Mouse (Mus musculus) forebrain, embryonic 13.5 days (tissue): ENCODE data around the gene Tpte. TPM values are rescaled to one million over a fixed set of nuclear protein-coding genes. Genes with fewer than 3 reads are reported as not detected.
A peak's percentile ranks its signal among the peaks of the same experiment; 100 is the strongest.

ENCODE experiments used
- ATAC-seq: fragments of 200-750 bp; cut with Nextera tagmentation; 2 replicates; pipeline ENCODE4 v1.8.0; 2017
- H3K27ac ChIP-seq: fragments of 300-500 bp; sonication (generic); 2 replicates; pipeline ENCODE4 v1.5.1; 2015; ENCODE audit warnings: inconsistent platforms, mild to moderate bottlenecking, moderate library complexity
- H3K27me3 ChIP-seq: fragments of 300-500 bp; sonication (generic); 2 replicates; pipeline ENCODE4 v1.6.1; 2015; ENCODE audit warnings: mild to moderate bottlenecking, inconsistent platforms
- H3K36me3 ChIP-seq: fragments of 300-500 bp; sonication (generic); 2 replicates; pipeline ENCODE4 v1.6.1; 2015; ENCODE audit warnings: mild to moderate bottlenecking, inconsistent platforms; ENCODE audit not compliant: poor library complexity, severe bottlenecking
- H3K4me1 ChIP-seq: fragments of 300-500 bp; sonication (generic); 2 replicates; pipeline ENCODE4 v1.6.1; 2015; ENCODE audit warnings: inconsistent platforms
- H3K4me2 ChIP-seq: fragments of 300-500 bp; sonication (generic); 2 replicates; pipeline ENCODE4 v1.6.1; 2015; ENCODE audit warnings: inconsistent platforms, mild to moderate bottlenecking, moderate library complexity
- H3K4me3 ChIP-seq: fragments of 300-500 bp; sonication (generic); 2 replicates; pipeline ENCODE4 v1.5.1; 2015; ENCODE audit warnings: mild to moderate bottlenecking, inconsistent platforms
- H3K9ac ChIP-seq: fragments of 300-500 bp; sonication (generic); 2 replicates; pipeline ENCODE4 v1.6.1; 2015; ENCODE audit warnings: mild to moderate bottlenecking, inconsistent platforms
- H3K9me3 ChIP-seq: fragments of 300-500 bp; sonication (generic); replicated peaks from 2 replicates; pipeline ENCODE4 v1.6.1; 2016; ENCODE audit warnings: inconsistent platforms
- WGBS: fragments of 180-500 bp; shearing (Covaris S2); methylation state at CpG from one replicate; pipeline ENCODE4 v1.1.7; 2015; 5-methylcytosine and 5-hydroxymethylcytosine counted together
- polyA plus RNA-seq: library from polyadenylated mRNA; unstranded; fragments of >200 nt; fragmentation: Nextera tagmentation; extraction: Ambion mirVana; gene quantifications from 2 replicates; pipeline ENCODE4 v1.2.1, GENCODE M21; 2015

Tpte gene
- polyA plus RNA-seq, 1 experiment from 2014 or later, result not detected

DNA sequence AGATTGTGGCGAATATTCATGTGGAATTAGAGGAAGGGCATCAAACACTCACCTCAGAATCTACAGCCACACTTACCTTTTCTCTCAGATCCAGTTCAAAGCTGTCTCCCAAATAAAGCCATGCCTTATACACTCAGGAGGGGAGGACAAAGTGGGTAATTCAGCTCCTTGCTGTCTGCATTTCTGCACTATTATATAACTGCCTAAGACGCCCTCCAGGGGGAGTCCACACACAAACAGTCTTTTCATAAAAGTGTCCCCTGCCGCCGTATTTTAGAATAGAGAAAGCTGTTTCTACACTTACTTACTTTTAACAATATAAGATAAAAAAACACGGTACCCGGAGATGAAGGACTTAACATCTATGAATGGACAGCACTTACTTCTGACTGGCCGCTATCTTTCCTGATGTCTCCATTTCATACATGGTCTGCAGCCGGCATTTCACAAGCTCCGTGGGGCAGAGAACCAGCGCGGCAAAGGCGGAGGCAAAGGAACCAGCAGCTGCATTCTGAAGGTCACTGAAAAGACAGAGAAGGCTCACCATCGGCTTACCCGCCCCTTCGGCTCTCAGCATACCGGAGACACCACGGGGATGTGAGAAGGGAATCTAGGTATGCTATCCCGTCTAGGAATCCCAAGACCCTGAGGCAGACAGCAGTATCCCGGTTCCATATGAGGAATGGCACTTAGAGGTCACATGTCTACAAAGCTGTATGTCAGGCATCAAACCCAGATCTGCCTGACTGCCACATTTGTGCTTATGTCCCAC lies 99.8 kb downstream of the Tpte start:
- WGBS, result 82% methylated on average over 19 of the region's 19 CpGs
- H3K27me3 ChIP-seq, result no peaks in the 10 kb centered on the region
- H3K4me1 ChIP-seq, result no peaks in the 10 kb centered on the region
- no peak overlapping the region for H3K4me3 ChIP-seq
- H3K9me3 ChIP-seq, result no peaks in the 10 kb centered on the region
- no peak overlapping the region for H3K27ac ChIP-seq
- H3K9ac ChIP-seq, result no peak overlapping the region
- ATAC-seq, result no peak
- H3K4me2 ChIP-seq, result no peak overlapping the region
- H3K36me3 ChIP-seq, result peaks cover 29% of the 10 kb centered on the region

- Histone ChIP-seq H3K36me3 (peaks cover 49% of the 10 kb centered on the region), H3K9me3 (no peaks in the 10 kb centered on the region), H3K9ac (no peak overlapping the region), H3K4me2 (no peak overlapping the region), H3K27me3 (no peaks in the 10 kb centered on the region), H3K4me3 (no peak overlapping the region), H3K27ac (no peak overlapping the region), H3K4me1 (no peaks in the 10 kb centered on the region)
- no peak for ATAC-seq
- WGBS, result 93% methylated on average over 6 of the region's 6 CpGs
Observed at GRCm38 (mm10) chr8:22385158-22385557, 101.9 kb downstream of the Tpte start.

DNA sequence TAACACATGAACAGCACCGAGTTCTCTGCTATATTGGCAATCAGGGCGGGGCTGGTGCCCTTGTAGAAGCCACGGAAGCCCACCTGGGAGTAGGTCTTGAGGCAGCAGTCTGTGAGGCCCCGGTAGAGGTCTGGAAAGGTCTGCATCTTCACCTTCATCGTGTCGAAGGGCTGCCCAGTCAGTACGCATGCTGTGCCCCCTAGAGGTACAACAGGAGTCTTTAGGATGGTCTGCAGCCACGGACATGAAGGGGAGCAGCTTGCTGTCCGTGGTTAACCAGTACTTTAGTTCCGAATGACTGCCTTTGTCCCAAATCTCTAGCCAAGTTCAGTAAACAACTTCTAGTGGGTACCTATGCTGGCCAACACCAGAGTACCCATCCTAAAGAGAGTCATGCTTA lies 106.6 kb downstream of the Tpte start:
- Histone ChIP-seq H3K4me2 (no peak overlapping the region), H3K27ac (no peak overlapping the region), H3K36me3 (peaks cover 33% of the 10 kb centered on the region), H3K9ac (no peak overlapping the region), H3K4me3 (no peak overlapping the region), H3K9me3 (no peaks in the 10 kb centered on the region), H3K4me1 (no peaks in the 10 kb centered on the region), H3K27me3 (no peaks in the 10 kb centered on the region)
- no peak for ATAC-seq
- whole genome bisulfite sequencing, result 86% methylated on average over 10 of the region's 10 CpGs

GRCm38 (mm10) chr8:22390766-22391463 lies 107.7 kb downstream of the Tpte start:
- H3K9me3 ChIP-seq, result no peaks in the 10 kb centered on the region
- peaks cover 33% of the 10 kb centered on the region for H3K36me3 ChIP-seq
- no peaks in the 10 kb centered on the region for H3K4me1 ChIP-seq
- no peak overlapping the region for H3K27ac ChIP-seq
- ATAC-seq, result no peak
- 92% methylated on average over 8 of the region's 8 CpGs for WGBS
- no peak overlapping the region for H3K4me3 ChIP-seq
- H3K4me2 ChIP-seq, result no peak overlapping the region
- H3K9ac ChIP-seq, result no peak overlapping the region
- H3K27me3 ChIP-seq, result no peaks in the 10 kb centered on the region

DNA sequence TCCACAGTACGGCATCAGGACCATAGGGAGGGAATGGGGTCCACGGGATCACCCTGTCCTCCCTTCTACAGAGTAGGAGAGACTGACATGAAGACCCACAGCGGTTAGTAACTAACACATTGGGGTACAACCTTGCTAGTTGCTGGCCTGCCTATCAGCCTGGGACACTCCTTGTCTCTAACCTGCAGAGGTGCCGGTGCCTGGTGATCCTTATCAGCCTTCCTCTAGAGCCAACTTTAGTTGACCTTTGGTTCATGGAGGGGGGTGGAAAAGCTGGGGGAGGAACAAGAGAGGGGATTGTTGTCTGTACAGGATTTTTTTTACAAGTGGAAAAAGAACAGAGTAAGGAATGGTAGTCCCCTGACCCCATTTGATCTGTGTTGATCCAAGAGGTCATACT lies 111.2 kb downstream of the Tpte start:
- WGBS, result 95% methylated on average over 4 of the region's 4 CpGs
- Histone ChIP-seq H3K4me3 (no peak overlapping the region), H3K27me3 (no peaks in the 10 kb centered on the region), H3K4me1 (peaks cover 11% of the 10 kb centered on the region; the same call in 1 of the 2 replicates), H3K36me3 (peaks cover 13% of the 10 kb centered on the region), H3K4me2 (no peak overlapping the region), H3K9ac (no peak overlapping the region), H3K27ac (no peak overlapping the region), H3K9me3 (no peaks in the 10 kb centered on the region)
- ATAC-seq, result no peak

DNA sequence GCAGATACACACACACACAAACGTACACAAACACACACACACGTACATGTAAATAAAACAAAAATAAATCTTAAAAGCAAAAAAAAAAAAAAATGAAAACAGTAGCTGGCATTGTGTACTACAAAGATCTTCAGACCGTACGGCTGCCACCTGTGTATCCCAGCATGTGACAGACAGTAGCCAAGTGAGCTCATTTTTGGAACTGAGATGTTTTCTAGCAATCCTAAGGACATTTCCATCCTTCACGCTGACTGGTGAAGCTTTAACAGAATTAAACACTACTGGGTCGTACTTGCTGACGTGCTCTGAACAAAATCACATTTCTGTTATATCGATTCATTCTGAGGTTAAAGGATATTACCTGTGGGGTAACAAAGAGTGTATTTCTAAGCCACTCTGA lies 112.0 kb downstream of the Tpte start:
- Histone ChIP-seq H3K9ac (no peak overlapping the region), H3K27me3 (no peaks in the 10 kb centered on the region), H3K27ac (no peak overlapping the region), H3K9me3 (no peaks in the 10 kb centered on the region), H3K4me1 (peaks cover 11% of the 10 kb centered on the region; the same call in 1 of the 2 replicates), H3K4me2 (no peak overlapping the region), H3K4me3 (no peak overlapping the region), H3K36me3 (peaks cover 8% of the 10 kb centered on the region; the same call in 1 of the 2 replicates)
- WGBS, result 93% methylated on average over 8 of the region's 8 CpGs
- ATAC-seq, result no peak

DNA sequence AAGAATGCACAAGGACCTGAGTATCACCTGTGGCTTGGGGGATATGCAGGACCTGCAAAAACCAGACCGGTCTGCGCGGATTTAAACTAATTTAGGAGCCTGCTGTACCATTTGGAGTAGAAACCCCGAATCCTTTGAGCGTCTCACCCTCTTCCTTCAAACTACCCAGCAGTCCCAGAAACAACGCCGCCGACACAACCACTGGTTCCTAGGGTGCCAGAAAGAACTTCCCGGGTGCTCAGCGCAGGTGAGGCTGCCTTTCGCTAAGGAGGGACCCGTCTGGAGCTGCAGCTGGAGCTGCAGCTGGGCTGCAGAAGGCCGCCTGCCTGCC lies 114.5 kb downstream of the Tpte start:
- Histone ChIP-seq H3K27me3 (no peaks in the 10 kb centered on the region), H3K27ac (peak overlapping the region; percentile 51), H3K36me3 (no peaks in the 10 kb centered on the region), H3K9me3 (no peaks in the 10 kb centered on the region), H3K9ac (peak overlapping the region; percentile 77), H3K4me1 (peaks cover 11% of the 10 kb centered on the region; the same call in 1 of the 2 replicates), H3K4me3 (peak overlapping the region; percentile 71), H3K4me2 (peak overlapping the region; percentile 78)
- WGBS, result 1% methylated on average over 13 of the region's 13 CpGs
- ATAC-seq, result no peak

DNA sequence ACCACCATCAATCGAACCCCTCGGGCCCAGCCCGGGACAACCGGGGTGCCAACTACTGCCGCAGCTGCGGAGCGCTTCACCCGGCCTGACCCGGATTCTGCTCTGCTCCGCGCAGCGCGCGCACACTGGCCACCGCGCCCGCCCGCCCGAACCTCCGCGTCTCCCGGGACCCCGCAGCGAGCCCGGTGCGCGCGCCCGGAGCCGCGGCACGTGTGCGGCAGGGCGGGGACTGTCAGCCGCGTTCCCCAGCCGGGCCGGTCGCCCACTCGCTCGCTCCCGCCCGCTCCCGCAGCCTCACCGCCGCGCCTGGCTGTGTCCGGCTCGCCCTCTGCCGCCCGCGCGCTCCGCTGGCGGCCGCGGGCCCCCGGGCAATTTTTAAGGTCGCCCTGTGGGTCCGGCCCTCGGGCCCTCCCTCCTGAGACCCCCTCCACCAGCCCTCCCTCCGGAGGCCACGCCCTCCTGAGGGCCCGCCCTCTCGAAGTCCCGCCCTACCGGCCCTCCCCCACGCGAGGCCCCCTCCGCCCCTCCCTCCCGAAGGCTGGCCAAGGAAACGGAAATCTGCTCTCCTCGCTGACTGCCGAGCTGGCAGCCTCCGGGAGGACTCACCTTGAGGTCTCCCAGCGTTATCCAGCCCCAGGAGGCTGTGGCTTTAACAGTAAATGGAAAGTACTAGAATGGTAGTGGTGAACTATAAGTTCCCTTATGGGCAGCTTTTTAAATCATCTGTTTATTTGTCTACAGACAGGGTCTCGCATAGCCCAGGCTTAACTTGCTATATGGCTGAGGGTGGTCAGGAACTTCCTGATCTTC lies 115.1 kb downstream of the Tpte start, which contains the start of gene Slc25a15:
Slc25a15 (minus strand) TSS at position 456 of the 810 bp plus-strand sequence.
- peaks cover 11% of the 10 kb centered on the region; the same call in 1 of the 2 replicates for H3K4me1 ChIP-seq
- no peaks in the 10 kb centered on the region for H3K27me3 ChIP-seq
- no peaks in the 10 kb centered on the region for H3K36me3 ChIP-seq
- H3K9me3 ChIP-seq, result no peaks in the 10 kb centered on the region
- peak within 1 kb of the TSS; percentile 77 for H3K9ac ChIP-seq
- peak; percentile 94 for ATAC-seq
- peak within 1 kb of the TSS; percentile 71 for H3K4me3 ChIP-seq
- H3K4me2 ChIP-seq, result peak within 1 kb of the TSS; percentile 78
- WGBS, result under 1% methylated on average over 42 of the region's 77 CpGs
- H3K27ac ChIP-seq, result peak within 1 kb of the TSS; percentile 51

- no peak overlapping the region for H3K27ac ChIP-seq
- no peaks in the 10 kb centered on the region for H3K36me3 ChIP-seq
- H3K9me3 ChIP-seq, result no peaks in the 10 kb centered on the region
- WGBS, result 91% methylated on average over 8 of the region's 8 CpGs
- peak overlapping the region; percentile 78 for H3K4me2 ChIP-seq
- peaks cover 11% of the 10 kb centered on the region; the same call in 1 of the 2 replicates for H3K4me1 ChIP-seq
- no peaks in the 10 kb centered on the region for H3K27me3 ChIP-seq
- no peak overlapping the region for H3K9ac ChIP-seq
- ATAC-seq, result no peak
- 0 out of 2 replicates have a peak overlapping the region, but pooled peaks have one; percentile 71 for H3K4me3 ChIP-seq
Observed at GRCm38 (mm10) chr8:22399285-22399880, 116.1 kb downstream of the Tpte start.

DNA sequence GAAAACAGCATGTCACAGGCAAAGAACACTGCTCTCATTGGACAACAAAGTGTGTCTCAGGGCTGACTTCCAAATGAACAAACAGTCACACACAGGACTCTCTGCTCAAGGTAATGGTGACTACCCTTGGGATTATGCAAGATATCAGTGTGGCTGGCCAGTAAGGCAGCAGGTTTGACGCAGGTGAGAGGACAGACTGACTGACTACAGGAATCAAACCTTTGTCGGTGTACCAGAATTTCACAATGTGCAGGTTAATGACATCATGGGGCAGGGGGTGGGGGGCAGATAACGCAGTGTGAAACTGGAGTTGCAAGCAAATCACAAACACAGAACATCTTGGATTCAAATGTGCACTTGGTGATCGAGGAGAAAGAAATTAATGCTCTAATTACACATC lies 117.4 kb downstream of the Tpte start:
- no peak overlapping the region for H3K4me2 ChIP-seq
- no peaks in the 10 kb centered on the region for H3K27me3 ChIP-seq
- H3K36me3 ChIP-seq, result no peaks in the 10 kb centered on the region
- WGBS, result 91% methylated on average over 4 of the region's 4 CpGs
- H3K9me3 ChIP-seq, result no peaks in the 10 kb centered on the region
- H3K4me3 ChIP-seq, result no peak overlapping the region
- H3K27ac ChIP-seq, result no peak overlapping the region
- no peak overlapping the region for H3K9ac ChIP-seq
- ATAC-seq, result no peak
- peaks cover 11% of the 10 kb centered on the region; the same call in 1 of the 2 replicates for H3K4me1 ChIP-seq

GRCm38 (mm10) chr8:22403235-22403634 lies 120.0 kb downstream of the Tpte start:
- Histone ChIP-seq H3K9me3 (no peaks in the 10 kb centered on the region), H3K4me1 (0 out of 2 replicates have a peak, but pooled peaks cover 6% of the 10 kb centered on the region), H3K4me3 (no peak overlapping the region), H3K27me3 (no peaks in the 10 kb centered on the region), H3K27ac (no peak overlapping the region), H3K9ac (no peak overlapping the region), H3K4me2 (no peak overlapping the region), H3K36me3 (no peaks in the 10 kb centered on the region)
- 92% methylated on average over 2 of the region's 2 CpGs for WGBS
- ATAC-seq, result no peak
